Mouse (Mus musculus) MEL (cell line): ENCODE results near the gene Sdccag8. TPM values are rescaled to one million over a fixed set of nuclear protein-coding genes. Genes with fewer than 3 reads are reported as not detected.

Experiments
- DNase-seq: peaks from one replicate; pipeline ENCODE4 v3.0.0; 2011; ENCODE audit warnings: low read depth, low spot score
- H3K27ac ChIP-seq: 2 replicates; pipeline ENCODE4 v1.5.1; 2012; ENCODE audit warnings: low read depth, mild to moderate bottlenecking, control low read depth, low read length, moderate library complexity; ENCODE audit not compliant: control insufficient read depth
- H3K27me3 ChIP-seq, 2 experiments: fragments of 150-350 bp in 1 of 2; sonication (generic) in 1 of 2; 2 replicates each; pipeline ENCODE4 v1.6.1; 2012; ENCODE audit warnings: low read length in 2 of 2, mild to moderate bottlenecking in 2 of 2, improper control_type of control experiment in 1 of 2, moderate library complexity in 1 of 2; ENCODE audit not compliant: insufficient read depth in 2 of 2, control insufficient read depth in 1 of 2
- H3K36me3 ChIP-seq, 2 experiments: 2 replicates each; pipeline ENCODE4 v1.6.1; 2012 to 2014; ENCODE audit warnings: low read length in 2 of 2, improper control_type of control experiment in 1 of 2, inconsistent platforms in 1 of 2, mild to moderate bottlenecking in 1 of 2; ENCODE audit not compliant: insufficient read depth in 2 of 2, control insufficient read depth in 1 of 2
- H3K4me1 ChIP-seq, 2 experiments: fragments of 150-350 bp in 1 of 2; sonication (generic) in 1 of 2; 2 replicates each; pipeline ENCODE4 v1.6.1; 2012; ENCODE audit warnings: low read length in 2 of 2, improper control_type of control experiment in 1 of 2, mild to moderate bottlenecking in 1 of 2; ENCODE audit not compliant: insufficient read depth in 2 of 2, control insufficient read depth in 1 of 2
- H3K4me3 ChIP-seq, 2 experiments: fragments of 150-350 bp in 1 of 2; sonication (generic) in 1 of 2; 2 replicates each; pipeline ENCODE4 v1.5.1; 2012; ENCODE audit warnings: low read depth in 2 of 2, low read length in 2 of 2, mild to moderate bottlenecking in 2 of 2, moderate library complexity in 2 of 2, control low read depth in 1 of 2, improper control_type of control experiment in 1 of 2; ENCODE audit not compliant: control insufficient read depth in 1 of 2, insufficient read depth in 1 of 2
- H3K79me2 ChIP-seq: 2 replicates; pipeline ENCODE4 v1.6.1; 2012; ENCODE audit warnings: mild to moderate bottlenecking, low read length, moderate library complexity; ENCODE audit not compliant: control insufficient read depth, poor library complexity, insufficient read depth
- H3K9ac ChIP-seq: 2 replicates; pipeline ENCODE4 v1.6.1; 2012; ENCODE audit warnings: low read depth, mild to moderate bottlenecking, control low read depth, low read length, moderate library complexity; ENCODE audit not compliant: control insufficient read depth, poor library complexity, severe bottlenecking
- H3K9me3 ChIP-seq: fragments of 150-350 bp; sonication (generic); replicated peaks from 2 replicates; pipeline ENCODE4 v1.6.1; 2012; ENCODE audit warnings: mild to moderate bottlenecking, low read length, improper control_type of control experiment, moderate library complexity; ENCODE audit not compliant: insufficient read depth
- CTCF ChIP-seq, 3 experiments: IDR thresholded peaks in 2 of 3; conservative IDR thresholded peaks in 1 of 3; 2 replicates each; pipeline ENCODE4 v1.5.1; 2011 to 2012; ENCODE audit warnings: low read length in 3 of 3, low read depth in 2 of 3, mild to moderate bottlenecking in 2 of 3, improper control_type of control experiment in 1 of 3, inconsistent platforms in 1 of 3, mixed read lengths in 1 of 3, moderate library complexity in 1 of 3; ENCODE audit not compliant: control insufficient read depth in 1 of 3, insufficient read depth in 1 of 3, poor library complexity in 1 of 3, severe bottlenecking in 1 of 3
- ETS1 ChIP-seq: IDR thresholded peaks from 2 replicates; pipeline ENCODE4 v1.6.1; 2012; ENCODE audit warnings: low read depth, mild to moderate bottlenecking, inconsistent platforms, low read length, improper control_type of control experiment, moderate library complexity
- HCFC1 ChIP-seq: IDR thresholded peaks from 2 replicates; pipeline ENCODE4 v1.6.1; 2012; ENCODE audit warnings: low read depth, mild to moderate bottlenecking, inconsistent platforms, low read length, improper control_type of control experiment, moderate library complexity
- JUND ChIP-seq: IDR thresholded peaks from 2 replicates; pipeline ENCODE4 v1.6.1; 2011; ENCODE audit warnings: low read depth, mild to moderate bottlenecking, improper control_type of control experiment, low read length
- MAFK ChIP-seq: IDR thresholded peaks from 2 replicates; pipeline ENCODE4 v1.6.1; 2011; ENCODE audit warnings: low read depth, mild to moderate bottlenecking, low read length, improper control_type of control experiment, borderline replicate concordance
- MAX ChIP-seq: IDR thresholded peaks from 2 replicates; pipeline ENCODE4 v1.6.1; 2011; ENCODE audit warnings: low read length, improper control_type of control experiment
- MXI1 ChIP-seq: IDR thresholded peaks from 2 replicates; pipeline ENCODE4 v1.6.1; 2011; ENCODE audit warnings: mild to moderate bottlenecking, low read depth, low read length, improper control_type of control experiment
- MYB ChIP-seq: IDR thresholded peaks from 2 replicates; pipeline ENCODE4 v1.6.1; 2011; ENCODE audit warnings: mild to moderate bottlenecking, low read depth, low read length, improper control_type of control experiment
- MYC ChIP-seq: IDR thresholded peaks from 2 replicates; pipeline ENCODE4 v1.6.1; 2011; ENCODE audit warnings: low read depth, mild to moderate bottlenecking, low read length, improper control_type of control experiment, moderate library complexity
- POLR2A ChIP-seq, 2 experiments: IDR thresholded peaks; 2 replicates each; pipeline ENCODE4 v1.6.1; 2011 to 2012; ENCODE audit warnings: low read length in 2 of 2, mild to moderate bottlenecking in 2 of 2, control low read depth in 1 of 2, improper control_type of control experiment in 1 of 2, low read depth in 1 of 2, moderate library complexity in 1 of 2; ENCODE audit not compliant: control insufficient read depth in 1 of 2, insufficient read depth in 1 of 2, poor library complexity in 1 of 2
- RAD21 ChIP-seq: IDR thresholded peaks from 2 replicates; pipeline ENCODE4 v1.6.1; 2011; ENCODE audit warnings: mild to moderate bottlenecking, low read depth, low read length, improper control_type of control experiment
- RCOR1 ChIP-seq: IDR thresholded peaks from 2 replicates; pipeline ENCODE4 v1.6.1; 2012; ENCODE audit warnings: low read depth, mild to moderate bottlenecking, inconsistent platforms, low read length, improper control_type of control experiment
- SIN3A ChIP-seq: IDR thresholded peaks from 2 replicates; pipeline ENCODE4 v1.6.1; 2012; ENCODE audit warnings: low read length, improper control_type of control experiment, inconsistent platforms
- SMC3 ChIP-seq: IDR thresholded peaks from 2 replicates; pipeline ENCODE4 v1.6.1; 2011; ENCODE audit warnings: low read depth, low read length, improper control_type of control experiment
- TBP ChIP-seq: IDR thresholded peaks from 2 replicates; pipeline ENCODE4 v1.8.0; 2011; ENCODE audit warnings: low read depth, low read length, improper control_type of control experiment
- TCF12 ChIP-seq: IDR thresholded peaks from 2 replicates; pipeline ENCODE4 v1.6.1; 2014; ENCODE audit warnings: low read depth, mild to moderate bottlenecking, inconsistent platforms, low read length, improper control_type of control experiment, moderate library complexity
- ZKSCAN1 ChIP-seq: IDR thresholded peaks from 2 replicates; pipeline ENCODE4 v1.6.1; 2012; ENCODE audit warnings: low read depth, mild to moderate bottlenecking, inconsistent platforms, low read length, improper control_type of control experiment, moderate library complexity
- polyA plus RNA-seq, 2 experiments: library from polyadenylated mRNA; stranded (reverse) in 1 of 2; unstranded in 1 of 2; fragments of >175 nt in 1 of 2; fragments of >200 nt in 1 of 2; gene quantifications; 2 replicates each; pipeline versions ENCODE4 v1.2.1 to v1.2.4; 2012; ENCODE audit warnings: low replicate concordance in 2 of 2, low read depth in 1 of 2; ENCODE audit not compliant: insufficient read length in 2 of 2, insufficient read depth in 1 of 2, missing spikeins in 1 of 2
- total RNA-seq: library from RNA; depleted of rRNA; stranded (reverse); fragments of 300-350 nt; gene quantifications from 2 replicates; pipeline ENCODE4 v1.2.3, GENCODE M21; 2012

Sdccag8 gene
- total and polyA plus RNA-seq, 3 experiments = 4.6 to 7.8 TPM; not detected in 1

DNA sequence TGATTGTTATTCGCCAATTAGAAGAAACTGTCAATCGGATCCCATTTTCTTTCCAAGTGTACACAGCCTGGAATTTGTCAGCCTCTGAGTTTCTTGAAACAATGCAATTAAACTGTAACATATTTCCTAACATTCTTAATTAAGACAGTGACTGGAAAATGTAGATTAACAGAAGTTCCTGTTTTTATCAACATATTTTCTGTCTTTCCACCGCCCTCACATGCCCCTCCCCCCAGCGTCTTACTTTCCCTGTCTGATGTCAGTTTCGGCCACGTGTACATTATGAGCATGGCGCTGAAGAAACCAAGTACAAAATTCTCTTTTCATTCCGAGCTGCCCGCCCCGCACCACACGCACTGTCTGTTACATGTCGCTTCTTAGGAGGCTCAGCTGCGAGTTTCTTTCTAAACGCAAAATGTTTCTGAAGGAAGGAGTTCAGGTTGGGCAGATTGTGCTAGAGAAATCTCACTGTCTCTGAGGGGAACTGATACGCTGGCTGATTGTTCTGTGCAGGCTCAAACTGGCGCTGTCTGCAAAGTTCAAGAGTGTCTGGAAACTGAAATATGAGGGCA lies 182.3 kb downstream of the Sdccag8 start (continued):
- TF ChIP-seq RAD21 (no peak), MAX (peak; percentile 95)
- TF ChIP-seq, all 39 proteins: peak for 19

DNA sequence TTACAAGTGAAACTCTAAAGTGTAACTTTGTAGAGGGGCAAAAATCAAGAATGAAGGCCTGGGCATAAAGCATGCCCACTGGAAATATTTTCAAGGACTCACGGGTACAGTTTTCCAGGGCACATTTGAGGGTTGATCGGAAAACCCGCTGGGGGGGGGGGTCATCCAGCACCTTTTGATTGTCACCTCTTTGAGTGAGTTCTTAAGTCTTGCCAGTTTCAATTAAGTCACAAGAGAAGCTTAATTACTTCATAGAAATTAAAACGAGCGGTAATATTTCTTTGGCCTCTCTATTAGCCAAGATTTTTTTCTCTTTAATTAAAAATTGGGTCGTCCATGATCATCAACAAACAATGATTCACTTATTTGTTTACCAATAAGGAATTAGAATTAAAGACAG lies 182.8 kb downstream of the Sdccag8 start:
- Histone ChIP-seq H3K9me3 (no peaks in the 10 kb centered on the region), H3K27ac (peak overlapping the region; percentile 100), H3K27me3 (no peaks in the 10 kb centered on the region), H3K9ac (peak overlapping the region; percentile 95), H3K4me3 (peak overlapping the region; percentile 64 to 80), H3K36me3 (peaks cover 0 to 15% of the 10 kb centered on the region in 2 experiments; a peak in 2 of 4 replicates), H3K4me1 (peaks cover 7 to 21% of the 10 kb centered on the region in 2 experiments; a peak in 3 of 4 replicates), H3K79me2 (no peaks in the 10 kb centered on the region)
- TF ChIP-seq TCF12 (no peak), POLR2A (IDR thresholded peaks at IDR 0.05; ENCODE audit: control insufficient read depth in 1 of 2, insufficient read depth in 1 of 2, low read depth in 1 of 2, low read length in 2 of 2, poor library complexity in 1 of 2) (no peak), JUND (no peak), MYC (no peak), RAD21 (no peak), MYB (no peak), MAX (no peak), TBP (no peak), ETS1 (no peak), MAFK (no peak), SMC3 (no peak), ZKSCAN1 (no peak), SIN3A (no peak)
- DNase-seq = no peak

DNA sequence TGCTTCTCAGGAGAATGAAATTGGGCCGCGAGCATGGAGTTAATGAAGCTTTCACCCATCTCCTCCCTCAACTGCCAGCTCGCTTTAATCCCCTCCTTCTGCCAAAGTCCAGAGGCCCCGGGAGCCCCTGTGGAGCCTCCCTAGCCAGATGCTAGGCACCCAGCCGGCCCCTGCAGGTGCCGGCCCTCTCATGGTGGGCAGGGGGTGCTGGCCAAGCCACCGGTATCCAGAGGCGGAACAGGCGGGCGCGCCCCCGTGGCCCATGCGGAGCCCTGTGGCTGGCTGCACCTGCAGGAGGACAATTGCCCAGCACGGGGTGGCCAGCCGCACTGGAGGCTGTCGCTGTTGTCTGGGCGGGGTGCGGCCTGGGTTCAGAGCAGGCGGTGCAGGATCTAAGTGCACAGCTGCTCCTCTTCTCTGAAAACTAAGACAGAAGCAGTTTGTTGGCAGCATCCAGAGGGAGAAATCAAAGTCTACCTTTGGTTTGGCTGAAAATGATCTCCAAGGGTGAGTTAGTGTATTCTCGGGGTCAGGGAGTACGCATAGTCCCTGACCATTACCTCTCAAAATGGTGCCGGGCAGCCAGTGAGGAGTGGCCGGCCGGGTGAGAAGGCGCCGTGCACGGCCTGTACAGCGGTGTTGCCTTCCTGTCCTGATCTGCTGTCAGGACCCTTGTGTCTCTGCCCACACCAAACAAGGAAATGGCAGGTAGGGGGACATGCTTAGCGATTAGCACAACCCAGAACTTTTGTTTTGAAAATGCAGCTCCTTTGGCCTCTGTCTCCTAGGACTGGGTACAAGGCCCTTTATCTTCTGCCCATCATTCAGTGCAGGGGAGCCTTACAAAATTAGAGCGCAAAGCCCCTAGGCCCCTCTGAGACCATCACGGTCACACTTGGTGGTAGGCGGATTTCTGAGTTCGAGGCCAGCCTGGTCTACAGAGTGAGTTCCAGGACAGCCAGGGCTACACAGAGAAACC lies 183.5 kb downstream of the Sdccag8 start:
- Histone ChIP-seq H3K79me2 (no peaks in the 10 kb centered on the region), H3K27ac (no peak overlapping the region), H3K9me3 (no peaks in the 10 kb centered on the region), H3K4me3 (no peak overlapping the region), H3K27me3 (no peaks in the 10 kb centered on the region), H3K4me1 (peaks cover 4 to 17% of the 10 kb centered on the region in 2 experiments; a peak in 3 of 4 replicates), H3K36me3 (peaks cover 0 to 15% of the 10 kb centered on the region in 2 experiments; a peak in 2 of 4 replicates), H3K9ac (no peak overlapping the region)
- TF ChIP-seq MYC = no peak
- TF ChIP-seq CTCF (IDR thresholded peaks at IDR 0.05 in 2 of 3, conservative IDR thresholded peaks at IDR 0.05 in 1 of 3; ENCODE audit: control insufficient read depth in 1 of 3, insufficient read depth in 1 of 3, low read depth in 2 of 3, low read length in 3 of 3, poor library complexity in 1 of 3, severe bottlenecking in 1 of 3) = no peak
- no peak for TF ChIP-seq SIN3A
- TF ChIP-seq MXI1 = no peak
- no peak for TF ChIP-seq TBP
- TF ChIP-seq RCOR1 = no peak
- TF ChIP-seq HCFC1 = no peak
- no peak for TF ChIP-seq MAFK
- TF ChIP-seq MYB = no peak
- DNase-seq = no peak
